Mouse (Mus musculus): ENCODE measurements around the gene Prkca.

DNA sequence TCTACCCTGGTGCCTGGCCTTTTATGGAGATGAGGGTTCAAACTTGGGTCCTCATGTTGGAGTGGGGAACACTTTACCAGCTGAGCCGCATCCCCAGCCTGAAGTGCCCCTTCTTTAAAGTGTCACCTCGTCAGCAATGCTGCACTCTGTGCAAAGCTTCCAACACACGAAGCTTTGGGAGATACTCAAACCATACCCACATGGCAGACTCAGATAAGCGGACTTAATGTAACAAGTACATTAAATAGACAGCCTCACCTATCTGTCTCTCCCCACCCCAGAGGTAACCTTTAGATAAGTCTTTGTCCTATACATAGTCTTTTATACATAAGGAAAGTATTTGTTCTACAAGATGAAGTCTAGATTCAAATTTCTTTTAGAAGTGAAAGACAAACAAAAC lies 17.3 kb upstream of the Prkca start:
- TF ChIP-seq MAX (IDR thresholded peaks at IDR 0.05; ENCODE audit: low read length) (no peak), CTCF (IDR thresholded peaks at IDR 0.05 in 2 of 3, conservative IDR thresholded peaks at IDR 0.05 in 1 of 3; ENCODE audit: control insufficient read depth in 1 of 3, insufficient read depth in 1 of 3, low read depth in 2 of 3, low read length in 3 of 3, poor library complexity in 1 of 3, severe bottlenecking in 1 of 3) (no peak), POLR2A (IDR thresholded peaks at IDR 0.05; ENCODE audit: control insufficient read depth in 1 of 2, insufficient read depth in 1 of 2, low read depth in 1 of 2, low read length in 2 of 2, poor library complexity in 1 of 2) (no peak), GATA1 (IDR thresholded peaks at IDR 0.05; ENCODE audit: low read depth, low read length) (no peak), USF1 (IDR thresholded peaks at IDR 0.05; ENCODE audit: low read depth, low read length) (no peak), MEF2A (IDR thresholded peaks at IDR 0.05; ENCODE audit: extremely low read depth, insufficient replicate concordance, low read depth, low read length, poor library complexity, severe bottlenecking) (no peak), MXI1 (IDR thresholded peaks at IDR 0.05; ENCODE audit: low read depth, low read length) (no peak), CHD2 (IDR thresholded peaks at IDR 0.05; ENCODE audit: low read length) (no peak), SIN3A (IDR thresholded peaks at IDR 0.05; ENCODE audit: low read length) (no peak), SMC3 (IDR thresholded peaks at IDR 0.05; ENCODE audit: low read depth, low read length) (no peak), CHD1 (IDR thresholded peaks at IDR 0.05; ENCODE audit: low read depth, low read length) (no peak)

Measured in MEL (cell line).